Mouse (Mus musculus) brown adipose tissue, adult 24 weeks (tissue): ENCODE measurements around the gene H2-M10.2. TPM values are rescaled to one million over a fixed set of nuclear protein-coding genes. Genes with fewer than 3 reads are reported as not detected.
"Not testable (repeated sequence)": the region's sequence is repeated elsewhere in the genome, so short reads cannot be mapped to it uniquely, and the experiment has no call there.

ENCODE experiments used
- H3K27ac ChIP-seq: fragments of 200-500 bp; replicated peaks from 2 replicates; pipeline ENCODE4 v1.5.1; 2012; ENCODE audit warnings: low read depth, mild to moderate bottlenecking, low read length
- H3K4me1 ChIP-seq: fragments of 200-500 bp; 2 replicates; pipeline ENCODE4 v1.6.1; 2012; ENCODE audit warnings: low read length, mixed read lengths; ENCODE audit not compliant: control insufficient read depth, insufficient read depth, insufficient read length
- H3K4me3 ChIP-seq: fragments of 200-500 bp; 2 replicates; pipeline ENCODE4 v1.5.1; 2012; ENCODE audit warnings: low read depth, mild to moderate bottlenecking, low read length, moderate library complexity; ENCODE audit not compliant: insufficient read depth
- polyA plus RNA-seq: library from polyadenylated mRNA; stranded (reverse); fragments of >200 nt; gene quantifications from 2 replicates; pipeline ENCODE4 v1.2.4, GENCODE M21; 2012; ENCODE audit not compliant: missing spikeins, insufficient read depth, insufficient read length

Gene H2-M10.2
- polyA plus RNA-seq, 1 experiment, result not detected

DNA sequence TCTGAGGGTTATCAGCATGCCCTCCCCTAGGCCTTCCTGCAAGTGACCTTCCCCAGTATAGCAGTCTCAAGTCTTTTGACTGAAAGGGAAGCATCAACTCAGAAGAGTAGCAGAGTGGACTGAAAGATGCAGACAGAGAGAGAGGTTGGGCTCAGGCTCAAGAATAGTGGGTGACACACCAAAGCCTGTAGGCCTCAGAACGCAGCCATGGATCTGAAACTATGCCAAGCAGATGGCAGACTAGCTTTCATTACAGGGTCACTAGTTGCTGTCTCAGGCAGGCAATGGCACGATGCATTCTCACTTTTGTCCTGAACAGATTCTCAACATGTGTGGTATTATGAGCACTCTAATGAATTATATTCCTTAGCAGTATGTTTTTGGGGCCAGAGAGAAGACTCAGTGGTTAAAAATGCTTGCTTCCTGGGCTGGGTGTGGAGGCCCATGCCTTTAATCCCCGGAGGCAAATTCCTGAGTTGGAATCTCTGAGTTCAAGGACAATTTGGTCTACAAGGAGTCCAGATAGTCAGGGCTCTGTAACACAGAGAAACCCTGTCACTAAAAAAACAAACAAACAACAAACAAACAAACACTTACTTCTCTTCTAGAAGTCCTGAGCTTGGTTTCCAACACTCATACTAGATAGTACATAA, 21.9 kb downstream of the H2-M10.2 start:
- no peaks in the 10 kb centered on the region for H3K4me1 ChIP-seq
- no peak overlapping the region for H3K4me3 ChIP-seq
- no peak overlapping the region for H3K27ac ChIP-seq

DNA sequence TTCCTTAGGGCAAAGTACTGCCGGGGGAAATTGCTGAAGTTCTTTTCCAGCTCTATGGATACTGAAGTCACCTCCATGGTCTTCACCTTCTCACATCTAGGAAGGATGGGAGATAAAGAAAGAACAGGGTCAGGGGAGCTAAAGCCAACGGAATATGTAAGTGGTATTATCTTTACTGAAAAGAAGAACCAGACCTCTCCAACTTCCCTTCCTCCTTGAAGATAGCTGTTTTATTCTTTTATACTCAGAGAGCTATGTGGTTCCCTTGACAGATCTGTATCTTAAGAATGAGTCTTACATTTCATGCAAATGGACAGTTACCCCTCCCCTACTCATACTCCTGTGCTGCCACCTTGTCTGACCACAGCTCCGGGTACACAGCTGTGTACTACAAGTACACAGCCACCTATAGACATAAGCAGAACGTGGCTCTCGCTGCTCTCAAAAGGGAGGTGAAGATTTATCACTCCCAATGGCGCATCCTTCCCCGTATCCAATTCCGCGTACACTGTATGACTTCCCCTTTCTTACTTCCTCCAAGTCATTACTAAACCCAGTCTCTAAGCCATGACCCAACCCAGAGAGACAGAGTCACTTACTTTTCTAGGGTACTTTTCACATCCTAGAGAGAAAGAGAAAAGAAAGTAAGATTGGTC, 24.7 kb downstream of the H2-M10.2 start:
- no peak overlapping the region for H3K4me3 ChIP-seq
- H3K27ac ChIP-seq, result no peak overlapping the region
- H3K4me1 ChIP-seq, result no peaks in the 10 kb centered on the region

DNA sequence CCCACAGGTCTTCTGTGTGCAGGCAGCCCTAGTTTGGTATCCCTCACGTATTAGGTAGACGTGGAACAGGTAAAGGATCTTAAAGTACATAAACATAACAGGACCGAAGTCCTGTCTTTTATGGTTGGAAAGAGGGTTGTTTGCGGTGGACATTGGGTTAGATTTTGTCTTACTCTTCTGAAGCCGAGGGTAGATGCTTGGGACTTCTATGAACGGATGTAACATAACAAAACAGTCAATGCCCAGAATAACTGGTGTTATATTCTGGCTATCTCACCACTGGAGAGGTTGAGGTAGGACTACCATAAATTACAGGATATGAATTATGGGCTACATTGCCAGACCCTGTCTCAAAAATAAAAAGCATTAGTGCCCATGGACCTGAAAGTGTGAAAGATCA, 28.3 kb downstream of the H2-M10.2 start, which contains the start of gene Rpp21:
Gene Rpp21, minus strand, starts transcription at position 101 of the 400 bp plus-strand sequence.
- Histone ChIP-seq H3K4me1 (no peaks in the 10 kb centered on the region), H3K4me3 (peak within 1 kb of the TSS; percentile 97), H3K27ac (peak within 1 kb of the TSS; percentile 58)

DNA sequence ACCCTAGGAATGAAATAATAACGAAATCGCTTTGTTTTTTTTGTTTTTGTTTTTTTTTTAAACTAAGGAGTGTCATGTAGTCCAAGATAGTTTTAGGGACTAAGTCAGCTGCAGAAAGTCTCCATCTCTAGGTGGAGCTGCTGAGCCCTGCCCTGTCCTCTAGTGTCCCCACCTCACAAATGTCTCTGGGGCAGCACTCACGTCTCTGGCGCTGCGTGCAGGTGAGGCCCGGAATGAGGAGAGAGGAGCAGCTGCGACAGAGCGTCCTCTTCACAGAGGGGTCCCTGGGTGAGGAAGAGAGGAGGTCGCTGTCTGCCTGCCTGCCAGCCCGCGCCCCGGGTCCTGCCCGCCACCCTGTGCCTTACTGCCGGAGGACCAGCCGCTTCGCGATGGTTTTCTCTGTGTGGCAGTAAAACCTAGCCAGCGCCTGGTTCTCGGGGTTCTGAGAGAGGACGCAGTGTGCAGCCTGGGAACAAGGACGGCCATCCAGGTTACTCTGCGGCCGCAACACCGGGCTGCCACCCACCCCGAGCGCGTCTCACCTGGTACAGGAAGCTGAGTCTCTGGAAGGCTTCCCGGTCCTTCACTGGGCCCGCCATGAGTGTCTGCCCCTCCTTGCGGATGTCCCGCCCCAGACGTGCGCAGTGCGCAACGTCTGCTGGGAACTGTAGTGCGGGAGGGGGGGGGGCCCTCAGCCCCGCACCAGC, 28.9 kb downstream of the H2-M10.2 start:
- peak overlapping the region; percentile 58 for H3K27ac ChIP-seq
- no peaks in the 10 kb centered on the region for H3K4me1 ChIP-seq
- H3K4me3 ChIP-seq, result peak overlapping the region; percentile 97

- Histone ChIP-seq H3K4me1 (no peaks in the 10 kb centered on the region), H3K27ac (no peak overlapping the region), H3K4me3 (no peak overlapping the region)
Measured at GRCm38 (mm10) chr17:36253087-36253600, 33.1 kb downstream of the H2-M10.2 start.

GRCm38 (mm10) chr17:36252250-36252876, 33.9 kb downstream of the H2-M10.2 start:
- no peaks in the 10 kb centered on the region for H3K4me1 ChIP-seq
- no peak overlapping the region for H3K27ac ChIP-seq
- H3K4me3 ChIP-seq, result peak overlapping the region; percentile 29; the same call in 1 of the 2 replicates

- H3K4me1 ChIP-seq, result no peaks in the 10 kb centered on the region
- no peak overlapping the region for H3K4me3 ChIP-seq
- no peak overlapping the region for H3K27ac ChIP-seq
Measured at GRCm38 (mm10) chr17:36248886-36249285, 37.4 kb downstream of the H2-M10.2 start.

DNA sequence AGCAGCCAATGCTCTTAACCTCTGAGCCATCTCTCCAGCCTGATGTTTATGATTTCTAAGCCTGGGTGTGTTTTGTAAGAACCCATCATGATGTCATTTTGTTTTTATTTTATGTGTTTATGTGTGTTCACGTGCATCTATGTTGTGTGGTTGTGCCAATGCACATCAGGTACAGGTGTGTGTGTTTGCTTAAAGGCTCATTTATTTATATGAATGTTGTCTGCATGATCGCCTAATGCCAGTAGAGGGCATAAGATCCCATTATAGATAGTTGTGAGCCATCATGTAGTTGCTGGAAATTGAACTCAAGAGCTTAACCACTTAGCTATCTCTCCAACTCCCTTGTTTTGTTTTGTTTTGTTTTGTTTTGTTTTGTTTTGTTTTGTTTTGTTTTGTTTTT, 40.5 kb downstream of the H2-M10.2 start:
- no peaks in the 10 kb centered on the region for H3K4me1 ChIP-seq
- no peak overlapping the region for H3K4me3 ChIP-seq

DNA sequence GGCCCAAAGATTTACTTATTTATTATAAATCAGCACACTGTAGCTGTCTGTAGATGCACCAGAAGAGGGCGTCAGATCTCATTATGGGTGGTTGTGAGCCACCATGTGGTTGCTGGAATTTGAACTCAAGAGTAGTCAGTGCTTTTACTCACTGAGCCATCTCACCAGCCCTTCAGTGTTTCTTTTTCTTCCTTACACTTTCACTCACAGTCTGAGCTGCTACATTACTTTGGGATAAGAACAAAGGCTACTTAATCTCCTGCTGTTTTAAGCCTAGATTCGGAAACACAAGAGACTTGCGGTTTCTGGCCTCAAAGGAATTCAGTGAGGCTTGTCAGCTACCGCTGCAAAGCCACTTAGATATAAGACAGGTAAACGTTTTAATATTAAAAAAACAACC, 42.3 kb downstream of the H2-M10.2 start:
- Histone ChIP-seq H3K27ac (no peak overlapping the region), H3K4me3 (no peak overlapping the region), H3K4me1 (no peaks in the 10 kb centered on the region)

More for the DNA sequence above, 40.5 kb downstream of the H2-M10.2 start:
- H3K27ac ChIP-seq, result no peak overlapping the region

DNA sequence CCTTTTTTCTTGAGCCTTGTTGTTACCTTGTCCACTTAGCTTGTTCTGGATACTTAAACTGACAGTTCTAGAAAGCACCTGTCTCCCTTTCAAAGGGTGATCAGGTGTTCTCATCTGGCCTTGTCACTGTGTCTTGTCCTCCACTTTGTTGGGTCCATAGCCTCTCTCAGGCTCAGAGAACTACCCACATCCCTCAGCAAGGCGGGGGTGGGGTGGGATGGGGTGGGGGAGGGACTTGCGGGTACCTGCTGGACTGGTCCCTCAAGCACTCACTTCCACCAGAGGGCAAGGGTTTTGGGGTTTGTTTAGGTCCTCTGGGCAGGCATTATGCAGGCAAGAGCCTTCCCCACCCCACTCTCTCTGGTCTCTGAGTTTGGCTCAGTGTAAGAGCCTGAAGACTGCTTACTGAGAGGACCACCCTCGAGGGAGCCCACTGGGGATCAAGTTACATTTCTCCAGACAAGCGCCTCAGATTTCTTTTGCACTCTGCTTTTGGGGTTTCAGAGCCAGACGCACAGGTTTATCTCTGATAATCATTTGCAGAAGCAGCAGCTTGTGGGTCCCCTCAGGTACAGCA, 45.6 kb downstream of the H2-M10.2 start:
- H3K27ac ChIP-seq, result no peak overlapping the region
- H3K4me1 ChIP-seq, result no peaks in the 10 kb centered on the region; the same call in 1 of the 2 replicates
- H3K4me3 ChIP-seq, result no peak overlapping the region

- H3K4me3 ChIP-seq, result peak overlapping the region; percentile 28
- no peak overlapping the region for H3K27ac ChIP-seq
- no peaks in the 10 kb centered on the region; the same call in 1 of the 2 replicates for H3K4me1 ChIP-seq
Measured at GRCm38 (mm10) chr17:36237321-36237921, 48.9 kb downstream of the H2-M10.2 start.

DNA sequence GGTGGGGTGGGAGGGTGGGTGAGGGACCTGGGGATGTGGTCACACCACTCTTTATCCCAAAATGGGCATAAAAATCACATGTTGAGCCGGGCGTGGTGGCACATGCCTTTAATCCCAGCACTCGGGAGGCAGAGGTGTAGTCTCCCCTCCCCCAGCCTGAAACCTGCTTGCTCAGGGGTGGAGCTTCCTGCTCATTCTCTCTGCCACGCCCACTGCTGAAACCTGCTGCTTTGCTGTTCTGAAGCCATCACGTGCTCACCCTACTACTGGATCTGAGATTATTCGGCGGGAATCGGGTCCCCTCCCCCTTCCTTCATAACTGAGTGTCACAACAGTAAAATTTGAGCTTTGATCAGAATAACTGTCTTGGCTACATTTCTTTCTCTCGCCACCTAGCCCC, 51.0 kb downstream of the H2-M10.2 start:
- not testable (repeated sequence) for H3K27ac ChIP-seq, H3K4me3 ChIP-seq, H3K4me1 ChIP-seq
